16 mouse cellular contexts compared by ENCODE assay signal in the genomic region with DNA sequence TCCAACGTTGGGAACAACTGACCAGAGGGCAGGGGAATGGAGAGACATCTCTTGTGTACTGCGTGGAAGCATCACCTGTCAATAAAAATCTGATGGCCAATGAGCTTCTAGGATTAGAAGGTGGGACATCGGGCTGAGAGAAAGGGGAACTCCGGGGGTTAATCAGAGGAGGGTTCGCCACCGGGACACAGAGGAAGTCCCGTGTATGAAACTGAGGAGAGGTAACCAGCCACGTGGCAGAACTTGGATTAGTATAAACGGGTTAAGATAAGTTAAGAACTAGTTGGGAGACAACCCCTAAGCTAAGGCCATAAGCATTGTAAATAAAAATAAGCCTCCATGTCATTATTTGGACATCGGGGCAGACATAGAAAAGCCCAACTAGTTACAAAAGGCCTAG.
"Had no signal": no experiment of that assay in that cellular context is flagged by ENCODE, and none has a peak within 500 bp of the region (broad histone marks: within the 10 kb centered on the region; RNA-seq: fewer than 3 reads in every experiment).

No protein-coding gene starts in this region.

- ATAC-seq: liver, postnatal 0 days; lung, postnatal 0 days had no signal

- H3K36me3 ChIP-seq: kidney, embryonic 15.5 days; limb, embryonic 12.5 days; limb, embryonic 15.5 days; midbrain, embryonic 10.5 days had no signal

- H3K27ac ChIP-seq: kidney, embryonic 15.5 days; limb, embryonic 12.5 days; limb, embryonic 15.5 days; liver, embryonic 14.5 days; macrophage had no signal

- H3K4me3 ChIP-seq: kidney, embryonic 15.5 days; limb, embryonic 12.5 days; limb, embryonic 15.5 days; megakaryocyte, embryonic 14.5 days; midbrain, embryonic 10.5 days had no signal

- H3K27me3 ChIP-seq: kidney, embryonic 15.5 days; limb, embryonic 12.5 days; limb, embryonic 15.5 days had no signal

- DNase-seq: kidney, adult 8-10 months; kidney, postnatal 10 days; kidney, postnatal 36 days; left cerebral cortex, postnatal 4 days; liver, postnatal 0 days; lung, embryonic 14.5 days; midbrain, embryonic 14.5 days; thymus, postnatal 25 days had no signal

- H3K4me1 ChIP-seq: kidney, embryonic 15.5 days; limb, embryonic 15.5 days; megakaryocyte, embryonic 14.5 days had no signal
